Mouse (Mus musculus): ENCODE results near the gene Btbd7.

GRCm38 (mm10) chr12:102743036-102743588 is 135.2 kb downstream of the Btbd7 start:
- TF ChIP-seq POLR2A (IDR thresholded peaks at IDR 0.05; ENCODE audit: insufficient read length, low read depth) (no peak), MYOG (IDR thresholded peaks at IDR 0.05; ENCODE audit: control insufficient read depth in 1 of 3, insufficient read depth in 1 of 3, insufficient read length in 2 of 3, low read depth in 2 of 3) (no peak), POLR2AphosphoS2 (IDR thresholded peaks at IDR 0.05; ENCODE audit: insufficient read length, low read depth) (no peak), MAX (IDR thresholded peaks at IDR 0.05; ENCODE audit: low read depth) (no peak), SRF (IDR thresholded peaks at IDR 0.05; ENCODE audit: control insufficient read depth, insufficient read length, low read depth) (no peak), USF1 (IDR thresholded peaks at IDR 0.05; ENCODE audit: low read depth) (no peak)
